Mouse (Mus musculus) left cerebral cortex, postnatal 14 days (tissue): ENCODE measurements around the gene Mapk13. TPM values are rescaled to one million over a fixed set of nuclear protein-coding genes. Genes with fewer than 3 reads are reported as not detected.
A peak's percentile ranks its signal among the peaks of the same experiment; 100 is the strongest.
"Not testable (repeated sequence)": the region's sequence is repeated elsewhere in the genome, so short reads cannot be mapped to it uniquely, and the experiment has no call there.

Experiments
- DNase-seq, 2 experiments: peaks; one replicate each; pipeline ENCODE4 v3.0.0; 2021 to 2022; ENCODE audit warnings: low spot score in 2 of 2, mixed read lengths in 1 of 2
- intact Hi-C: fragments of 180-260 bp; cut with DNase I; formaldehyde crosslinking; loops from one replicate; pipeline ENCODE4 v1.15.1; 2025
- total RNA-seq, 2 experiments: library from RNA; stranded (reverse); gene quantifications; 2 replicates each; pipeline ENCODE4 v1.2.3; 2021

Gene Mapk13
- total RNA-seq, 2 experiments from 2014 or later: 1.0 to 1.6 TPM

DNA sequence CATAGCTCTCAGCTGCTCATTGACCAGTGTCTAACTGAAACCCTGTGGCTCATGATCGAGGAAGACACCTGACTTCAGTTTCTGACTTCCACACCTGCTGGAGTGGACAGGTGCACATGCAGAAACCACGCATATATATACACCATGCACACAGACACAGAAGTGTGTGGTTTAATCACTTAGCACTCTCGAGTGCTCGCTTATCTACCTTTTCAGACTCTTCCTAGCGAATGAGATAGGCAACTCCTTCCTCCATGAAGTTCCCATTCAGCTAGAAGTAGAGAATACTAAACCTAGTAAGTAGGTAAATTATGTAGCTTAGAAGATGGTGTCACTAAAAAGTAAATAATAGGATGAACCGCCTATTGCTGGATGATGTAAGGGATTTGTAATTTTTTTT lies 35.9 kb downstream of the Mapk13 start:
- intact Hi-C loops: no loop called here
- no peak for DNase-seq

GRCm38 (mm10) chr17:28806770-28807169 lies 37.7 kb downstream of the Mapk13 start:
- no peak for DNase-seq
- intact Hi-C loops: no loop called here

DNA sequence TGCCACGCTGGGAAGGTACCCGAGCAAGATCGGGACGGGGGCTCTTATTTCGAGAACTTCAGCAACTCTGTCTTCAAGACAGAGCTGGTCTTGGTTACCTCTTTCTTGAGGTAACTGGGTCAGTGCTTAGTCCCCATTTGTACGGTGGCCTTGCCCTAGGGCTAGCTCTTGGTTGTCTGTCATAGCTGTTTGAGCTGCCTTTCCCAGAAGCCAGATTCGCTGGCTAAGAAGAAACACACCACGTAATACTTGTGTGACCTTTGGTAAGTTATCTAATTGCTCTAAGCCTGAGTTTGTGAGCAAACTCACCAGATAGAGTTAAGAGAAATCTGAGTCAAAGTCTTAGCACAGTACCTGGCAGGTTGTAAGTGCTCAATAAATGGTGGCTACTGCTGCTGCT lies 39.6 kb downstream of the Mapk13 start:
- no peak for DNase-seq
- intact Hi-C loops: no loop called here

DNA sequence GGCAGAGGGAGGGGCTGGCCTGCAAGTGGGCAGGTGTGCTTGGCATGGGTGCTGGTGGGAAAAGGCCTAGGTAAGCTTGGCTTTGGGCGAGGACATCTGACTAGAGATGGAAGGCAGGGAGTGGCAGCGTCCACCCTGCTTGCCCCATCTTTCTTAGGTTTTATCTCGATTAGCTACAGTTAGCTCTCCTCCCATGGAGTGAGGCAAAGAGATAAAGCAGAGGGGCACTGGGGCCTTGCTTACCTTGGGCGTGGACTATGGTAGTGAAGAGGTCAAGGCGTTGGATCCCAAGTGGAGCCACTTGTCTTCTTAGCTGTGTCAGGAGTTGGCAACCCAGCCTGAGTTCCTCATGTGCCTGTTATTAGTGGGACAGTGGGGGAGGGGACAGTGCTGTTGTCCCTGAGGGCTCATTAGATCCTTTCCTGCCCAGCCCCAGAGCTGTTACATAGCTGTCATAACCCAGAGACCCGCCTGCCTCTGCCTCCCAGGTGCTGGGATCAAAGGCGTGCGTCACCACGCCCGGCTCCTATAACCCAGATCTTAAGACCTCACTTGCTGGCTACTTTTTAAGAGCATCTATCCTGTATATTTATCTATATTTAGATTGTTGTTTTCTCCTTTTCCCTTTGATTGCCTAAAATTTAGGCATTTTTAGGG lies 40.2 kb downstream of the Mapk13 start:
- no peak for DNase-seq
- intact Hi-C loops: no loop called here

- DNase-seq: no peak
- intact Hi-C loops: no loop called here
Measured at GRCm38 (mm10) chr17:28812345-28812744, 43.2 kb downstream of the Mapk13 start.

DNA sequence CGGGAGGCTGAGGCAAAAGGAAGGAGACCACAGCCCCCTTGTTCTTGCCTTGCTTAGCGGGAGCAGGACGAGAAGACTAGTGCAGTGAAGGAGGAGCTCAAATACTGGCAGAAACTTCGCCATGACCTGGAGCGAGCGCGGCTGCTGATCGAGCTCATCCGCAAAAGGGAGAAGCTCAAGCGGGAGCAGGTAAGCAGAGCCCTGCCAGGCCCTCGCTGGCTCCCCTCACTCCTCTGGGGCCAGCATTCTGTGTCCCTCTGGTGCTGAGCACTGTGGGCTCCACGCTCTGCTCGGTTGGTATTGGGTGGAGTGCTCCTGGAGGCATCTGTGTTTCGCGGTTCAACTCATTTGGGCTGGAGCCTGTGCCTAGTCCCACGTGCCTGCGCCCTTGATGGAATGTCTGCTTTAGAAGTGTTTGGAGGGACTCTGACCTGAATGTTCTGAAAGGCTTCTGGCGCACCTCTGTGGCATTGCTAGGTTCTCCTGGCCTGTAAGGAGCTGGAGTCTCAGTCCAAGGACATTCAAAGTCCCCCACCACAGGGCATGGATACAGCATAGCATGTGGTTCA lies 45.5 kb downstream of the Mapk13 start:
- no peak for DNase-seq
- intact Hi-C loops: no loop called here

- intact Hi-C loops: no loop called here
- no peak for DNase-seq
Measured at GRCm38 (mm10) chr17:28815384-28816004, 46.4 kb downstream of the Mapk13 start.

GRCm38 (mm10) chr17:28816326-28816725 lies 47.2 kb downstream of the Mapk13 start:
- intact Hi-C loops, DNase-seq: not testable (repeated sequence)

GRCm38 (mm10) chr17:28816875-28817811 lies 48.0 kb downstream of the Mapk13 start:
- intact Hi-C loops: no loop called here
- no peak for DNase-seq

DNA sequence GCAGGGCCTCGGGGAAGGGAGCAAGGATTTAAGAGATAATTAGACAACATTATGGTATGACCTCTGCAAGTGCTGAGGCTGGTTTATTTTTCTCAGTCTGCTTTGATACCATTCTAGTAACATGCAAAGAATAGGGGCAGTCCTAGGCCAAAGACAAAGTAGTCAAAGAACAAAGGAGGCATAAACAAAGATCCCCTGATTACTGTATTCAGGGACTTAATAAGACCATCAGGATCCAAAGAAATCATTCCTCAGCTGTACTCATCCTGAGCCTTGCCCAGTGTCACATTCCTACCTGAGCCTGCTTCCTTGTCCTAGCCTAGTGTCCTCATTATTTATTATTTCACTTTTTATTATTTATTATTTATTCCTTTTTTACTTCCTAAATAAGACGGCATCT lies 51.1 kb downstream of the Mapk13 start:
- intact Hi-C loops: no loop called here
- no peak for DNase-seq

DNA sequence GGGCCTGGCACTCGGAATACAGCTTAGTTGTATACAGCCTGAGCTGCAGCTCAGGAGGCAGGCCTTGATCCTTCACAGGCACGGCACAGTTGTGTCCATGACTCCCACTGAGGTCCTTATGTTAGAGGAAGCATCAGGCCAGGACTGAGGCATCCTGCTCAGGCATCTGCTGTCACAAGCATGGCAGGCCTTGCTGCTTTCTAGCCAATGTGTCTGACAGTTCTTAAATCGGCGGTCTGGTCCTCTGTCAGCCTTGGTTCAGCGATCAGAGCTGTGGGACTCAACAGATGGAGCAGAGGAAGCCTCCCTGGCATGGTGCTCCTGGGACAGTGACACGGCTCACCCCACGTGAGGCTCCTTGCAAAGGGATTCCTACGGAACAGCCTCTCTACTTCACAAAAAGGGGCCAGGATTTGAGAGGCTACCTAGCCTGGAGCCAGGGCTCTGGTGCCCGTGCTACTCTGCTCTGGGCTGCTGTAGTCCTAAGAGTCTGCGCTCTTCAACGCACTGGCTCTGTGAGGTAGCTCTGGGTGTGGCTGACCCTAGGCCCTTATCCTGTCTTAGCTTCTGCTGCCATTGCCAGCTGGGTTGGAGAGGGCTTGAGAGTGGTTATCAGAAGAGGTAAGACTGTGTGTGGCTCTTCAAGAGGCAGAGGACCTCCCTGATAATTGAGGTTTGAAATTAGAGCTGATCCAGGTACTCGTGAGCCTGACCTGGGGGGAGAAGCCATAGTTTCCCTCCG lies 54.1 kb downstream of the Mapk13 start:
- no peak for DNase-seq
- intact Hi-C loops: no loop called here

DNA sequence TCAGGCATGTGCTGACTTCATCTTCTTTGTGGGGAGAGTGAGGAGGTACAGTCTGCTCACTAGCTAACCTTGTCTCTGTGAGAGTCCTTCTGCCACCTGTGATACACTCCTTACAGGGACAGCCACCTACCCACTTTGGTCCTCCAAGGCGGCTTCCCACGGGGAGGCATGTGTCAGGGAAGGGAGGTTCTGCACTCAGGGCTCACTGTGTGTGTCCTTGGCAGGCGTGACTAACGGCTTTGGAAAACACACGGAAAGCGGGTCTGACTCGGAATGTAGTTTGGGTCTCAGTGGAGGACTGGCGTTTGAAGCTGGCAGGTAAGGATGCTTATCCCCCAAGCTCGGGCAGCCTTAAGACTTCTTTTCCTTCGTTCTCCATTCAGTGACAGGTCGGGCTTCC lies 54.7 kb downstream of the Mapk13 start:
- intact Hi-C loops: no loop called here
- DNase-seq: no peak

- peak; percentile 47 to 67 for DNase-seq
- intact Hi-C loops: loop anchor here (5.0 kb wide), 1 partner anchor 52 kb away; no protein-coding TSS in a partner anchor
Measured at GRCm38 (mm10) chr17:28824896-28825295, 55.8 kb downstream of the Mapk13 start.

- intact Hi-C loops: loop anchor here (5.0 kb wide), 1 partner anchor 52 kb away; no protein-coding TSS in a partner anchor
- no peak for DNase-seq
Measured at GRCm38 (mm10) chr17:28825359-28826041, 56.4 kb downstream of the Mapk13 start.

DNA sequence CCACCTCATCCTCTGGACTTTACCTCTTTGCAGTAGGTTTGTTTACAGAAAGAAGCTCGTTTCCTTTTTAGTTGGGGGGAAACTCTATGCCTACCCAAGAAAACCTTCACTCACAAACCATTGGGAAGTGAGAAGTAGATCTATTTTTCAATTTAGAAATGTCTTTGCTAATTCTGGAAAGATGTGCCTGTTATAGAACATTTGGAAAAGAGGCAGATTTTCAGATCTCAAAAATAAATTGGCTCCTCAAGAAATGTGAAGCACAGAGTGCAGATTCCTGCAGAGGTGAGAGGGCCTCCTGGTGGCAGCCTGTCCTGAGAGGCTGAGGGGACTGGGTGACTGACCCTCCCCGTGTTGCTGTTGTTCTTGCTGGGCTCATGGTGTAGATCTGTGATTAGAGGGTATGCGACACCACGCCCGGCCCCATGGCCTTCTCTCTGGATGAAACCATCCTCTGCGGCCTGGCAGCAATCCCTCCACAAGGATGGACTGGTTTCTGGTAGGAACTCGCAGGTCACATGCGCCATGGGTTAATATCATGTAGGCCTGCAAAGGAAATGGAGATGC lies 58.7 kb downstream of the Mapk13 start:
- DNase-seq: peak in 1 of 2 experiments; percentile 28
- intact Hi-C loops: loop anchor here (5.0 kb wide), 1 partner anchor 50 kb away; no protein-coding TSS in a partner anchor

DNA sequence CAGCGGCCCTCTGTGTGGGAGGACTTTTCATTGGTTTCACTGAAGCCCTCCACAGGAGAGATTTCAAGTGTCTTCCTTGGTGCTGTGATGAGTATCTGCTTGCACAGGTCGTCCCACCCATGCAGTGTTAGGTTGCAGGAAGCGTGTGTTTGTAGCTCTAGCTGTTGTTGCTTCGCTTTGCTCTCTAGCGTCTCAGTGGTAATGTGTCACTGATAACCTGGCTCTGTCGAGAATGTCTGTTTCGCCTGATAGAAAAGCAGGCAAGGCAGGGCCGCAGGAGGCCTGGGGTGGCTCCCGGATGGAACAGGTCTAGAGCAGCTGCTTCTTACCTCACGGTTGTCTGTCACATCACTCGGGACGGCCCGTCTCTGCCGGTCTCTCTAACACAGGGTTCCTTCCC lies 60.0 kb downstream of the Mapk13 start:
- no peak for DNase-seq
- intact Hi-C loops: loop anchor here (5.0 kb wide), 1 partner anchor 48 kb away; no protein-coding TSS in a partner anchor
